In the genomic region with DNA sequence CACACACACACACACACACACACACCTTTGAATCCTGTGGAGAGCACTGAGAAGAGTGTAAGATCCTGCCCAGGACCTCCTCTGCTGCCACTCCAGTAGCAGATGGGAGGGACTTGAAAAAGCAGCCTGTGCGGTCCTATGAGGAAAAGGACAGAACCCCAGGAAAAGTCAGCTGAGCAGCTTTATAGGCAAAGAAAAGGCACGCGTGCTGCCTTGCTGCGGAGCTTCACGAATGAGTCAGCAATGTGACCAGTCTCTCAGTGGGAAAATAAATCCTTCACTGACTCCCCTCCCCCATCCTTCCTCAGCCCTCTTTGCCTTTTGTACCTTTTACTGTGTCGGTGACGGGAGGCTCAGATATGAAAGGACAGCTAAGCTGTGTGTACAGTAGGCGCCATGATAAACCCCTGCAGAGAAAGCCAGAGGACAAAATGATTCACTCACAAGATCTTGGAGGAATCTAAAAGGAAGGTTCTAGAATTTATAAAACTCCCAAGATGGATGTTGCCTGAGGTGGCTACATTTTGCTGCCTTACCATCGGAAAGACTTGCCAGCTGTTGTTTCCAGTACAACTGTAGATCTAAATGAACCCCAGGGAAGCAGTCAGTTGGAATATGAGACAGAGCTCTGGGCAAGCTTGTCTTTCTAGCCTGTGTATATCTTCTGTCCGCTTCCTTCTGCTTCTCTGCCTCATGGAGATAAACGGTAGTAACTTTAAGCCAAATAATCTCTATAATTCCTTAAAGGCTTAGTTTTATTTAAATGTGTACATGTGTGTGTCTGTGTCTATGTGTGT, we compare ENCODE assay signal across 8 mouse cellular contexts. TPM values are rescaled to one million over a fixed set of nuclear protein-coding genes. Genes with fewer than 3 reads are reported as not detected.
DNase-seq lines count a peak whose midpoint lies in the region; ATAC-seq and TF ChIP-seq lines count a peak whose summit lies in the region.
"Had no signal": no experiment of that assay in that cellular context is flagged by ENCODE, and none has a peak within 500 bp of the region (broad histone marks: within the 10 kb centered on the region; RNA-seq: fewer than 3 reads in every experiment).

No protein-coding gene starts in this region.

- TF ChIP-seq EP300 in liver, postnatal 0 days (IDR thresholded peaks at IDR 0.05; ENCODE audit: low read depth), result no peak

- 70% methylated on average over 11 of the region's 11 CpGs for WGBS in liver, embryonic 12.5 days (ENCODE audit: insufficient replicate concordance)
- 63% methylated on average over 11 of the region's 11 CpGs for WGBS in liver, postnatal 0 days (ENCODE audit: insufficient replicate concordance)
- 29% methylated on average over 11 of the region's 11 CpGs for WGBS in neural tube, embryonic 13.5 days

- H3K4me3 ChIP-seq in liver, embryonic 12.5 days, result no peak overlapping the region
- H3K4me3 ChIP-seq in liver, postnatal 0 days (ENCODE audit: low read depth, low read length), result no peak overlapping the region
- no peak overlapping the region for H3K4me3 ChIP-seq in neural tube, embryonic 13.5 days
- H3K4me3 ChIP-seq: myocyte had no signal

- ATAC-seq in liver, embryonic 12.5 days, result no peak
- ATAC-seq in liver, postnatal 0 days, result no peak
- ATAC-seq in neural tube, embryonic 13.5 days (ENCODE audit: low read depth), result peak; percentile 82

- peaks cover 88% of the 10 kb centered on the region for H3K36me3 ChIP-seq in liver, embryonic 12.5 days
- peaks cover 11% of the 10 kb centered on the region for H3K36me3 ChIP-seq in liver, postnatal 0 days (replicated peaks; ENCODE audit: insufficient read depth, low read length)
- peaks cover 75% of the 10 kb centered on the region for H3K36me3 ChIP-seq in neural tube, embryonic 13.5 days

- TF ChIP-seq CTCF in liver, postnatal 0 days (IDR thresholded peaks at IDR 0.05; ENCODE audit: low read depth), result no peak

- no peak overlapping the region for H3K4me2 ChIP-seq in liver, embryonic 12.5 days
- H3K4me2 ChIP-seq in liver, postnatal 0 days (ENCODE audit: low read depth, low read length), result no peak overlapping the region
- H3K4me2 ChIP-seq in neural tube, embryonic 13.5 days, result peak overlapping the region; percentile 36

- H3K27ac ChIP-seq in liver, embryonic 12.5 days, result 0 out of 2 replicates have a peak overlapping the region, but pooled peaks have one; percentile 9
- no peak overlapping the region for H3K27ac ChIP-seq in liver, postnatal 0 days (ENCODE audit: low read depth)
- H3K27ac ChIP-seq in neural tube, embryonic 13.5 days (replicated peaks), result peak overlapping the region; percentile 77

- no peak for DNase-seq in liver, postnatal 0 days
- DNase-seq in embryo, embryonic 11.5 days (ENCODE audit: low read depth, low spot score), result peak; percentile 20
- DNase-seq in kidney, adult 18-20 months, result peak; percentile 18
- DNase-seq in frontal cortex, postnatal 36 days (ENCODE audit: low spot score in 2 of 2), result no peak
- DNase-seq in layer of hippocampus, adult 18-20 months (ENCODE audit: low spot score in 2 of 2), result no peak

- peaks cover 14% of the 10 kb centered on the region for H3K4me1 ChIP-seq in liver, embryonic 12.5 days
- H3K4me1 ChIP-seq in liver, postnatal 0 days (ENCODE audit: insufficient read depth), result no peaks in the 10 kb centered on the region
- H3K4me1 ChIP-seq in neural tube, embryonic 13.5 days (replicated peaks), result peaks cover 21% of the 10 kb centered on the region

- no peaks in the 10 kb centered on the region for H3K27me3 ChIP-seq in liver, embryonic 12.5 days (replicated peaks)
- no peaks in the 10 kb centered on the region for H3K27me3 ChIP-seq in liver, postnatal 0 days (ENCODE audit: insufficient read depth, low read length)
- no peaks in the 10 kb centered on the region for H3K27me3 ChIP-seq in neural tube, embryonic 13.5 days

- H3K9ac ChIP-seq in liver, embryonic 12.5 days, result no peak overlapping the region
- H3K9ac ChIP-seq in liver, postnatal 0 days (replicated peaks), result no peak overlapping the region
- H3K9ac ChIP-seq in neural tube, embryonic 13.5 days, result 0 out of 2 replicates have a peak overlapping the region, but pooled peaks have one; percentile 17

- no peaks in the 10 kb centered on the region for H3K9me3 ChIP-seq in liver, embryonic 12.5 days (replicated peaks)
- no peaks in the 10 kb centered on the region for H3K9me3 ChIP-seq in liver, postnatal 0 days (ENCODE audit: low read length)
- no peaks in the 10 kb centered on the region for H3K9me3 ChIP-seq in neural tube, embryonic 13.5 days

RNA-seq across cellular contexts. Expression of a gene that starts 26.6 kb away (rescaled TPM):
- 25.7 and 26.1 TPM in 2 replicates for polyA plus RNA-seq in liver, embryonic 12.5 days (2016; fragmentation: Nextera tagmentation; extraction: Ambion mirVana)
- 11.3 and 12.4 TPM in 2 replicates for polyA plus RNA-seq in liver, postnatal 0 days (2015; fragmentation: Nextera tagmentation; extraction: Ambion mirVana)
- polyA plus RNA-seq in neural tube, embryonic 13.5 days (2015; fragmentation: Nextera tagmentation; extraction: Ambion mirVana), result 34.8 and 36.6 TPM in 2 replicates
- total RNA-seq in layer of hippocampus, adult 18-20 months (2021), result 10 to 100 TPM; 16.1 to 16.8 TPM

RNA-seq across cellular contexts. Expression of a gene that starts 47.2 kb away (rescaled TPM):
- polyA plus RNA-seq in liver, embryonic 12.5 days (2016; fragmentation: Nextera tagmentation; extraction: Ambion mirVana), result 11.1 and 11.3 TPM in 2 replicates
- polyA plus RNA-seq in liver, postnatal 0 days (2015; fragmentation: Nextera tagmentation; extraction: Ambion mirVana), result 3.5 and 3.9 TPM in 2 replicates
- polyA plus RNA-seq in neural tube, embryonic 13.5 days (2015; fragmentation: Nextera tagmentation; extraction: Ambion mirVana), result 11.3 and 13.7 TPM in 2 replicates
- 1 to 10 TPM; 5.2 to 5.3 TPM for total RNA-seq in layer of hippocampus, adult 18-20 months (2021)

Comparison
In these comparisons a context has a peak if more than half of its experiments do, and no peak if none do; other contexts are left out.
1. DNase-seq: peak in embryo, embryonic 11.5 days (single experiment) and kidney, adult 18-20 months (single experiment); none in liver, postnatal 0 days (single experiment), frontal cortex, postnatal 36 days (0 of 2) and layer of hippocampus, adult 18-20 months (0 of 2).